Comparison of ENCODE assay signal across 25 mouse cellular contexts in genomic region chr5:148593607-148594006, GRCm38 (mm10). TPM values are rescaled to one million over a fixed set of nuclear protein-coding genes. Genes with fewer than 3 reads are reported as not detected.
DNase-seq lines count a peak whose midpoint lies in the region; ATAC-seq and TF ChIP-seq lines count a peak whose summit lies in the region.
"Had no signal": no experiment of that assay in that cellular context is flagged by ENCODE, and none has a peak within 500 bp of the region (broad histone marks: within the 10 kb centered on the region; RNA-seq: fewer than 3 reads in every experiment).

No protein-coding gene starts in this region.

- no peak for TF ChIP-seq POLR2A in testis, adult 2 months (IDR thresholded peaks at IDR 0.05; ENCODE audit: control insufficient read depth, low read depth, low read length)

- TF ChIP-seq CTCF in testis, adult 2 months (IDR thresholded peaks at IDR 0.05; ENCODE audit: control insufficient read depth, insufficient read depth, insufficient replicate concordance, low read depth, low read length) = no peak

- no peak overlapping the region for H3K9ac ChIP-seq in forebrain, embryonic 13.5 days
- no peak overlapping the region for H3K9ac ChIP-seq in midbrain, embryonic 15.5 days
- H3K9ac ChIP-seq: forebrain, embryonic 15.5 days; heart, embryonic 12.5 days; heart, embryonic 15.5 days; hindbrain, embryonic 14.5 days had no signal

- H3K4me3 ChIP-seq in forebrain, embryonic 10.5 days = no peak overlapping the region
- H3K4me3 ChIP-seq in forebrain, embryonic 13.5 days = no peak overlapping the region
- no peak overlapping the region for H3K4me3 ChIP-seq in midbrain, embryonic 10.5 days
- no peak overlapping the region for H3K4me3 ChIP-seq in midbrain, embryonic 15.5 days
- H3K4me3 ChIP-seq in testis, adult 2 months (ENCODE audit: control insufficient read depth, low read depth, low read length) = peak overlapping the region; percentile 90
- H3K4me3 ChIP-seq: forebrain, embryonic 15.5 days; heart, embryonic 12.5 days; heart, embryonic 15.5 days had no signal

- no peaks in the 10 kb centered on the region for H3K27me3 ChIP-seq in forebrain, embryonic 10.5 days (ENCODE audit: poor library complexity, severe bottlenecking)
- H3K27me3 ChIP-seq in forebrain, embryonic 13.5 days = no peaks in the 10 kb centered on the region
- H3K27me3 ChIP-seq in midbrain, embryonic 10.5 days (ENCODE audit: low read depth, poor library complexity, severe bottlenecking) = no peaks in the 10 kb centered on the region
- H3K27me3 ChIP-seq in midbrain, embryonic 15.5 days (replicated peaks) = no peaks in the 10 kb centered on the region
- no peaks in the 10 kb centered on the region for H3K27me3 ChIP-seq in testis, adult 2 months (ENCODE audit: control insufficient read depth, insufficient read depth, low read length)
- H3K27me3 ChIP-seq: CH12.LX; forebrain, embryonic 15.5 days; heart, embryonic 15.5 days; Patski had no signal

- H3K9me3 ChIP-seq in forebrain, embryonic 10.5 days = no peaks in the 10 kb centered on the region
- no peaks in the 10 kb centered on the region for H3K9me3 ChIP-seq in forebrain, embryonic 13.5 days (replicated peaks)
- H3K9me3 ChIP-seq in midbrain, embryonic 10.5 days (replicated peaks) = no peaks in the 10 kb centered on the region
- H3K9me3 ChIP-seq in midbrain, embryonic 15.5 days = no peaks in the 10 kb centered on the region
- H3K9me3 ChIP-seq: forebrain, embryonic 15.5 days; heart, embryonic 12.5 days; heart, embryonic 15.5 days had no signal

- peak overlapping the region; percentile 58 for H3K27ac ChIP-seq in forebrain, embryonic 10.5 days
- H3K27ac ChIP-seq in forebrain, embryonic 13.5 days = no peak overlapping the region
- H3K27ac ChIP-seq in midbrain, embryonic 10.5 days (replicated peaks) = peak overlapping the region; percentile 71
- no peak overlapping the region for H3K27ac ChIP-seq in midbrain, embryonic 15.5 days
- no peak overlapping the region for H3K27ac ChIP-seq in testis, adult 2 months (ENCODE audit: control insufficient read depth, insufficient read depth, low read depth, low read length)
- H3K27ac ChIP-seq: forebrain, embryonic 15.5 days; heart, embryonic 15.5 days; hindbrain, embryonic 14.5 days had no signal

- ATAC-seq in forebrain, embryonic 13.5 days = no peak
- ATAC-seq in midbrain, embryonic 15.5 days (replicated peaks) = no peak
- ATAC-seq: forebrain, embryonic 15.5 days; Patski had no signal

- no peaks in the 10 kb centered on the region for H3K36me3 ChIP-seq in forebrain, embryonic 10.5 days (replicated peaks)
- H3K36me3 ChIP-seq in forebrain, embryonic 13.5 days (ENCODE audit: poor library complexity, severe bottlenecking) = no peaks in the 10 kb centered on the region
- H3K36me3 ChIP-seq in midbrain, embryonic 10.5 days = no peaks in the 10 kb centered on the region
- no peaks in the 10 kb centered on the region for H3K36me3 ChIP-seq in midbrain, embryonic 15.5 days (replicated peaks)
- no peaks in the 10 kb centered on the region for H3K36me3 ChIP-seq in testis, adult 2 months (ENCODE audit: control insufficient read depth, insufficient read depth, low read length)
- H3K36me3 ChIP-seq: forebrain, embryonic 15.5 days; G1E; heart, embryonic 12.5 days; heart, embryonic 15.5 days had no signal

- WGBS in forebrain, embryonic 10.5 days = 23% methylated on average over 4 of the region's 4 CpGs
- 11% methylated on average over 4 of the region's 4 CpGs for WGBS in forebrain, embryonic 13.5 days
- 18% methylated on average over 4 of the region's 4 CpGs for WGBS in midbrain, embryonic 10.5 days
- 19% methylated on average over 4 of the region's 4 CpGs for WGBS in midbrain, embryonic 15.5 days

- peaks cover 53% of the 10 kb centered on the region for H3K4me1 ChIP-seq in forebrain, embryonic 10.5 days
- peaks cover 7% of the 10 kb centered on the region for H3K4me1 ChIP-seq in forebrain, embryonic 13.5 days
- H3K4me1 ChIP-seq in midbrain, embryonic 10.5 days = peaks cover 46% of the 10 kb centered on the region
- no peaks in the 10 kb centered on the region for H3K4me1 ChIP-seq in midbrain, embryonic 15.5 days
- peaks cover 5% of the 10 kb centered on the region for H3K4me1 ChIP-seq in testis, adult 2 months (ENCODE audit: control insufficient read depth, insufficient read depth, low read length)
- H3K4me1 ChIP-seq: heart, embryonic 15.5 days had no signal

- H3K4me2 ChIP-seq in forebrain, embryonic 13.5 days = no peak overlapping the region
- no peak overlapping the region for H3K4me2 ChIP-seq in midbrain, embryonic 15.5 days
- H3K4me2 ChIP-seq: forebrain, embryonic 15.5 days; heart, embryonic 12.5 days; heart, embryonic 15.5 days; hindbrain, embryonic 14.5 days had no signal

- no peak for DNase-seq in forebrain, embryonic 10.5 days (ENCODE audit: extremely low spot score, low spot score)
- DNase-seq in midbrain, embryonic 10.5 days (ENCODE audit: low spot score) = no peak
- DNase-seq in testis, postnatal 10 days (ENCODE audit: low spot score) = no peak
- no peak for DNase-seq in kidney, postnatal 4 days
- DNase-seq: adrenal gland, postnatal 10 days; adrenal gland, postnatal 36 days; B cell, adult 2 months; cerebellum, adult 18-20 months; cerebellum, adult 9-10 months; cerebellum, postnatal 14 days; embryo, embryonic 11 days; gastrocnemius, postnatal 25 days; heart, adult 18-20 months; heart, postnatal 10 days; heart, postnatal 36 days had no signal

RNA-seq across cellular contexts. Expression of gene Ubl3, which starts 41.0 kb away (rescaled TPM):
- 43.8 and 44.3 TPM in 2 replicates for polyA plus RNA-seq in forebrain, embryonic 10.5 days (2016; fragmentation: Nextera tagmentation; extraction: Ambion mirVana)
- 71.5 and 74.5 TPM in 2 replicates for polyA plus RNA-seq in forebrain, embryonic 13.5 days (2015; fragmentation: Nextera tagmentation; extraction: Ambion mirVana)
- polyA plus RNA-seq in midbrain, embryonic 10.5 days (2016; fragmentation: Nextera tagmentation; extraction: Ambion mirVana) = 52.5 and 52.7 TPM in 2 replicates
- 78.7 and 84.4 TPM in 2 replicates for polyA plus RNA-seq in midbrain, embryonic 15.5 days (2015; fragmentation: Nextera tagmentation; extraction: Ambion mirVana)
- polyA plus RNA-seq in testis, adult 2 months (2012; rRNA removed) = 176 and 180 TPM in 2 replicates

Comparison
In these comparisons a context has a peak if more than half of its experiments do, and no peak if none do; other contexts are left out.
1. H3K27ac ChIP-seq: peak in forebrain, embryonic 10.5 days (single experiment) and midbrain, embryonic 10.5 days (single experiment); none in forebrain, embryonic 13.5 days (single experiment), midbrain, embryonic 15.5 days (single experiment) and testis, adult 2 months (single experiment).